ENCODE assay signal across 9 mouse cellular contexts in genomic region chr1:153401765-153402164, GRCm38 (mm10). TPM values are rescaled to one million over a fixed set of nuclear protein-coding genes. Genes with fewer than 3 reads are reported as not detected.
DNase-seq lines count a peak whose midpoint lies in the region; ATAC-seq and TF ChIP-seq lines count a peak whose summit lies in the region.
"Had no signal": no experiment of that assay in that cellular context is flagged by ENCODE, and none has a peak within 500 bp of the region (broad histone marks: within the 10 kb centered on the region; RNA-seq: fewer than 3 reads in every experiment).

No protein-coding gene starts in this region.

- DNase-seq in adrenal gland, adult 8-10 months = peak; percentile 51
- DNase-seq in embryo, embryonic 9.5 days (ENCODE audit: extremely low spot score) = peak; percentile 75
- peak; percentile 57 for DNase-seq in heart, adult 8-10 months (ENCODE audit: low spot score)
- DNase-seq in liver, embryonic 11.5 days (ENCODE audit: low spot score) = peak; percentile 45
- peak; percentile 60 for DNase-seq in thymus, postnatal 0 days (ENCODE audit: low spot score)

- peak; percentile 90 for ATAC-seq in CD4-positive, CD25-positive, alpha-beta regulatory T cell, adult 4 months
- ATAC-seq in kidney, embryonic 14.5 days (ENCODE audit: low FRiP score, low TSS enrichment) = peak; percentile 93
- no peak; the same call in 1 of the 2 replicates for ATAC-seq in liver, embryonic 11.5 days (replicated peaks; ENCODE audit: low FRiP score)

- TF ChIP-seq POLR2A in myocyte (IDR thresholded peaks at IDR 0.05; ENCODE audit: insufficient read length, low read depth) = no peak

- no peak overlapping the region for H3K4me2 ChIP-seq in kidney, embryonic 14.5 days (replicated peaks; ENCODE audit: low read depth, low read length)
- H3K4me2 ChIP-seq in liver, embryonic 11.5 days = no peak overlapping the region
- H3K4me2 ChIP-seq in myocyte (ENCODE audit: low read depth) = peak overlapping the region; percentile 20

- H3K4me3 ChIP-seq in kidney, embryonic 14.5 days (ENCODE audit: low read length) = no peak overlapping the region
- H3K4me3 ChIP-seq in liver, embryonic 11.5 days (ENCODE audit: low read depth, low read length) = no peak overlapping the region
- H3K4me3 ChIP-seq in myocyte = no peak overlapping the region

- H3ac ChIP-seq in myocyte (ENCODE audit: control insufficient read depth, insufficient read length) = no peak overlapping the region

- H3K27me3 ChIP-seq in kidney, embryonic 14.5 days (ENCODE audit: control insufficient read depth, insufficient read depth, low read length) = no peaks in the 10 kb centered on the region
- H3K27me3 ChIP-seq in liver, embryonic 11.5 days (replicated peaks; ENCODE audit: control insufficient read depth, insufficient read depth, low read length) = no peaks in the 10 kb centered on the region
- no peaks in the 10 kb centered on the region for H3K27me3 ChIP-seq in myocyte (ENCODE audit: control insufficient read depth, insufficient read depth, insufficient read length)

- no peaks in the 10 kb centered on the region for H3K36me3 ChIP-seq in kidney, embryonic 14.5 days (ENCODE audit: control insufficient read depth, insufficient read depth, low read length)
- H3K36me3 ChIP-seq in liver, embryonic 11.5 days (ENCODE audit: control insufficient read depth, insufficient read depth, low read length) = no peaks in the 10 kb centered on the region
- no peaks in the 10 kb centered on the region for H3K36me3 ChIP-seq in myocyte (ENCODE audit: control insufficient read depth, insufficient read depth)

- H3K9me3 ChIP-seq in kidney, embryonic 14.5 days (ENCODE audit: control insufficient read depth, low read length) = no peaks in the 10 kb centered on the region
- no peaks in the 10 kb centered on the region for H3K9me3 ChIP-seq in liver, embryonic 11.5 days (ENCODE audit: control insufficient read depth, low read length)

- WGBS in kidney, embryonic 14.5 days = 1% methylated on average over 7 of the region's 7 CpGs
- under 1% methylated on average over 7 of the region's 7 CpGs for WGBS in liver, embryonic 11.5 days

- H3K27ac ChIP-seq in kidney, embryonic 14.5 days (ENCODE audit: low read depth, low read length) = no peak overlapping the region
- no peak overlapping the region for H3K27ac ChIP-seq in liver, embryonic 11.5 days (ENCODE audit: low read depth, low read length)

- no peak overlapping the region for H3K9ac ChIP-seq in kidney, embryonic 14.5 days (ENCODE audit: low read depth, low read length)
- H3K9ac ChIP-seq in liver, embryonic 11.5 days (ENCODE audit: low read depth, low read length) = no peak overlapping the region

- H3K79me2 ChIP-seq in myocyte (ENCODE audit: control insufficient read depth, insufficient read depth) = no peaks in the 10 kb centered on the region

- no peaks in the 10 kb centered on the region for H3K4me1 ChIP-seq in kidney, embryonic 14.5 days (ENCODE audit: control insufficient read depth, insufficient read depth, low read length)
- H3K4me1 ChIP-seq in liver, embryonic 11.5 days (replicated peaks; ENCODE audit: control insufficient read depth, insufficient read depth, low read length) = no peaks in the 10 kb centered on the region

TF ChIP-seq in myocyte, 11 proteins besides CTCF, POLR2A, EP300 and RAD21:
- no peak for TF ChIP-seq MYOD1 (IDR thresholded peaks at IDR 0.05; ENCODE audit: control insufficient read depth in 1 of 3, insufficient read length in 2 of 3, low read depth in 2 of 3)
- TF ChIP-seq MYOG (IDR thresholded peaks at IDR 0.05; ENCODE audit: control insufficient read depth in 1 of 3, insufficient read depth in 1 of 3, insufficient read length in 2 of 3, low read depth in 2 of 3) = no peak
- no peak for TF ChIP-seq TCF3 (IDR thresholded peaks at IDR 0.05; ENCODE audit: insufficient read length, low read depth)
- no peak for TF ChIP-seq TCF12 (IDR thresholded peaks at IDR 0.05; ENCODE audit: insufficient read depth, poor library complexity, severe bottlenecking)
- TF ChIP-seq USF1 (IDR thresholded peaks at IDR 0.05; ENCODE audit: low read depth) = no peak
- TF ChIP-seq SRF (IDR thresholded peaks at IDR 0.05; ENCODE audit: control insufficient read depth, insufficient read length, low read depth) = no peak
TF ChIP-seq in myocyte: peak in this region for 0.

RNA-seq across cellular contexts. Expression of gene Shcbp1l, which starts 23.2 kb away (rescaled TPM):
- under 1 TPM; 0.26 to 0.47 TPM for polyA plus RNA-seq in CD4-positive, CD25-positive, alpha-beta regulatory T cell, adult 4 months (2017; shearing (Covaris generic))
- total RNA-seq in adrenal gland, adult 8-10 months (2022) = under 1 TPM in 3 of 4 experiments, not detected in 1; 0.10 to 0.55 (median 0.16) TPM
- not detected for total RNA-seq in heart, adult 8-10 months (2022)
- 0.58 and 0.71 TPM in 2 replicates for polyA plus RNA-seq in kidney, embryonic 14.5 days (2014; fragmentation: Nextera tagmentation; extraction: Ambion mirVana)
- 0.38 and 0.56 TPM in 2 replicates for polyA plus RNA-seq in liver, embryonic 11.5 days (2014; fragmentation: Nextera tagmentation; extraction: Ambion mirVana)
- not detected for polyA plus RNA-seq in myocyte (2012; fragmentation: generic; extraction: Trizol)
- polyA plus RNA-seq in thymus, postnatal 0 days (2015; fragmentation: Nextera tagmentation; extraction: Ambion mirVana) = 0.61 and 0.64 TPM in 2 replicates
- total RNA-seq: gastrocnemius, adult 8-10 months had no signal
